In the genomic region with DNA sequence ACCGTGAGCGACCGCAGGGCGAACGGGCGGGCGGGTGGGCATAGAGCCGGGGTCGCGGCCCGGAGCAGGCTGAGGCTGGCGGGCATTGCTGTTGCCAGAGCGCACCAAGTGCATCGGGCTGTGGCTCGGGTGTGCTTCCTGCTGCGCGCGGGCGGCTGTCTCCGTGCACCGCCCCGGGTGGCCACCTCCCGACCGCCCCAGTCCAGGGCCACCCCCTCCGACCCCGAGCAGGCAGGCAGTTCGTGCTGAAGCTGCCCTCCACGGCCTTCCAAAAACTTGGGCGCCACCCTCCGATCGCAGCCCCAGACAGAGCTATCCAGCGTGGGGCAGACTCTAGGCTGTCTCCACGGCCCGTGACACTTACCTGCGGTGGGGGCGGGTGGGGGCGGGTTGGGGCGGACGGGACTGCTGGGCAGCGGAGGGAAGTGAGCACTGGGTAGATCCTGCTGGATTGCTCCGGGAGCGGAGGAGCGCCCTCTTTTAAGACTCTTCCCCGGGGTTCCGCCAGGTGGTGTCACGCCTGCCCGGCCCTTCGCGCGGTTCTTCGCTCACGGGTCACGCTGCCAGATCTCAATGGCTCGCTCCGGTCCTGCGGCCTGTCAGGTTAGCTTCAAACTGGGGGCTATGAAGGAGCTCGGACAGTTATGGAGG, we compare ENCODE assay signal across 8 mouse cellular contexts. TPM values are rescaled to one million over a fixed set of nuclear protein-coding genes. Genes with fewer than 3 reads are reported as not detected.
DNase-seq lines count a peak whose midpoint lies in the region; ATAC-seq lines count a peak whose summit lies in the region.

No protein-coding gene starts in this region.

- H3K4me2 ChIP-seq in forebrain, embryonic 11.5 days (ENCODE audit: low read depth, low read length, severe bottlenecking), result peak overlapping the region; percentile 92
- H3K4me2 ChIP-seq in hindbrain, embryonic 14.5 days (replicated peaks), result peak overlapping the region; percentile 94
- H3K4me2 ChIP-seq in liver, embryonic 11.5 days, result peak overlapping the region; percentile 66
- H3K4me2 ChIP-seq in neural tube, embryonic 12.5 days (replicated peaks), result peak overlapping the region; percentile 91

- no peaks in the 10 kb centered on the region for H3K36me3 ChIP-seq in forebrain, embryonic 11.5 days (ENCODE audit: control insufficient read depth, insufficient read depth, low read length)
- no peaks in the 10 kb centered on the region for H3K36me3 ChIP-seq in hindbrain, embryonic 14.5 days (replicated peaks; ENCODE audit: control insufficient read depth, insufficient read depth)
- H3K36me3 ChIP-seq in liver, embryonic 11.5 days (ENCODE audit: control insufficient read depth, insufficient read depth, low read length), result no peaks in the 10 kb centered on the region
- no peaks in the 10 kb centered on the region for H3K36me3 ChIP-seq in neural tube, embryonic 12.5 days

- peaks cover 14% of the 10 kb centered on the region for H3K4me1 ChIP-seq in forebrain, embryonic 11.5 days (replicated peaks; ENCODE audit: control insufficient read depth, insufficient read depth, low read length)
- peaks cover 13% of the 10 kb centered on the region; the same call in 1 of the 2 replicates for H3K4me1 ChIP-seq in hindbrain, embryonic 14.5 days (replicated peaks; ENCODE audit: control insufficient read depth, insufficient read depth, low read length)
- H3K4me1 ChIP-seq in liver, embryonic 11.5 days (replicated peaks; ENCODE audit: control insufficient read depth, insufficient read depth, low read length), result no peaks in the 10 kb centered on the region
- peaks cover 24% of the 10 kb centered on the region for H3K4me1 ChIP-seq in neural tube, embryonic 12.5 days

- peak; percentile 72 for ATAC-seq in forebrain, embryonic 11.5 days (replicated peaks; ENCODE audit: low FRiP score)
- ATAC-seq in hindbrain, embryonic 14.5 days (ENCODE audit: low FRiP score), result peak; percentile 75
- ATAC-seq in liver, embryonic 11.5 days (replicated peaks; ENCODE audit: low FRiP score), result no peak
- ATAC-seq in neural tube, embryonic 12.5 days (ENCODE audit: low FRiP score, low read depth), result peak; percentile 45
- ATAC-seq in activated CD4-positive, CD25-positive, alpha-beta regulatory T cell, adult 4 months, result no peak

- WGBS in forebrain, embryonic 11.5 days, result under 1% methylated on average over 57 of the region's 57 CpGs
- WGBS in hindbrain, embryonic 14.5 days, result under 1% methylated on average over 44 of the region's 57 CpGs
- 1% methylated on average over 46 of the region's 57 CpGs for WGBS in liver, embryonic 11.5 days
- under 1% methylated on average over 46 of the region's 57 CpGs for WGBS in neural tube, embryonic 12.5 days

- peak overlapping the region; percentile 44 for H3K4me3 ChIP-seq in forebrain, embryonic 11.5 days (ENCODE audit: low read depth, low read length)
- H3K4me3 ChIP-seq in hindbrain, embryonic 14.5 days (replicated peaks; ENCODE audit: low read length), result peak overlapping the region; percentile 50
- peak overlapping the region; percentile 45 for H3K4me3 ChIP-seq in liver, embryonic 11.5 days (ENCODE audit: low read depth, low read length)
- H3K4me3 ChIP-seq in neural tube, embryonic 12.5 days, result peak overlapping the region; percentile 47

- peak overlapping the region; percentile 65 for H3K9ac ChIP-seq in forebrain, embryonic 11.5 days (ENCODE audit: low read length)
- H3K9ac ChIP-seq in hindbrain, embryonic 14.5 days, result peak overlapping the region; percentile 62
- no peak overlapping the region for H3K9ac ChIP-seq in liver, embryonic 11.5 days (ENCODE audit: low read depth, low read length)
- H3K9ac ChIP-seq in neural tube, embryonic 12.5 days, result peak overlapping the region; percentile 64

- peak overlapping the region; percentile 72; the same call in 1 of the 2 replicates for H3K27ac ChIP-seq in forebrain, embryonic 11.5 days (ENCODE audit: low read depth, low read length)
- H3K27ac ChIP-seq in hindbrain, embryonic 14.5 days, result no peak overlapping the region
- no peak overlapping the region for H3K27ac ChIP-seq in liver, embryonic 11.5 days (ENCODE audit: low read depth, low read length)
- peak overlapping the region; percentile 23; the same call in 1 of the 2 replicates for H3K27ac ChIP-seq in neural tube, embryonic 12.5 days

- peaks cover 47% of the 10 kb centered on the region for H3K27me3 ChIP-seq in forebrain, embryonic 11.5 days (ENCODE audit: control insufficient read depth, insufficient read depth, low read length)
- peaks cover 68% of the 10 kb centered on the region for H3K27me3 ChIP-seq in hindbrain, embryonic 14.5 days (ENCODE audit: control insufficient read depth, insufficient read depth, low read length)
- peaks cover 87% of the 10 kb centered on the region for H3K27me3 ChIP-seq in liver, embryonic 11.5 days (replicated peaks; ENCODE audit: control insufficient read depth, insufficient read depth, low read length)
- H3K27me3 ChIP-seq in neural tube, embryonic 12.5 days (replicated peaks), result peaks cover 43% of the 10 kb centered on the region

- no peaks in the 10 kb centered on the region for H3K9me3 ChIP-seq in forebrain, embryonic 11.5 days (ENCODE audit: control insufficient read depth, low read length)
- H3K9me3 ChIP-seq in hindbrain, embryonic 14.5 days (ENCODE audit: control insufficient read depth, low read length), result no peaks in the 10 kb centered on the region
- H3K9me3 ChIP-seq in liver, embryonic 11.5 days (ENCODE audit: control insufficient read depth, low read length), result no peaks in the 10 kb centered on the region
- no peaks in the 10 kb centered on the region for H3K9me3 ChIP-seq in neural tube, embryonic 12.5 days

- DNase-seq in adrenal gland, adult 18-20 months (ENCODE audit: low spot score in 2 of 2), result peak; percentile 33 to 38
- no peak for DNase-seq in adrenal gland, adult 8-10 months
- peak; percentile 39 for DNase-seq in brain, adult 2 months (ENCODE audit: low read depth, low spot score)
- DNase-seq in forebrain, embryonic 11.5 days (ENCODE audit: low spot score), result peak; percentile 84
- no peak for DNase-seq in hindbrain, embryonic 14.5 days (ENCODE audit: low spot score)
- no peak for DNase-seq in liver, embryonic 11.5 days (ENCODE audit: low spot score)

RNA-seq across cellular contexts. Expression of gene Ntn1, which starts 0.5 kb away (rescaled TPM):
- total RNA-seq in adrenal gland, adult 18-20 months (2021), result 10 to 100 TPM; 13.8 to 14.1 TPM
- total RNA-seq in adrenal gland, adult 8-10 months (2022), result 10 to 100 TPM; 14.3 to 20.8 (median 16.2) TPM
- 4.8 and 6.2 TPM in 2 replicates for polyA plus RNA-seq in forebrain, embryonic 11.5 days (2014; fragmentation: Nextera tagmentation; extraction: Ambion mirVana)
- 13.1 and 14.1 TPM in 2 replicates for polyA plus RNA-seq in hindbrain, embryonic 14.5 days (2014; fragmentation: Nextera tagmentation; extraction: Ambion mirVana)
- polyA plus RNA-seq in liver, embryonic 11.5 days (2014; fragmentation: Nextera tagmentation; extraction: Ambion mirVana), result 0.13 and 0.40 TPM in 2 replicates
- polyA plus RNA-seq in neural tube, embryonic 12.5 days (2016; fragmentation: Nextera tagmentation; extraction: Ambion mirVana), result 48.0 and 48.2 TPM in 2 replicates
- polyA plus RNA-seq in activated CD4-positive, CD25-positive, alpha-beta regulatory T cell, adult 4 months (2017; shearing (Covaris generic)), result under 1 TPM; 0.17 to 0.41 TPM

RNA-seq across cellular contexts. Expression of gene Pik3r5, which starts 31.8 kb away (rescaled TPM):
- 1 to 10 TPM; 1.6 to 3.0 TPM for total RNA-seq in adrenal gland, adult 18-20 months (2021)
- total RNA-seq in adrenal gland, adult 8-10 months (2022), result 1 to 10 TPM; 1.7 to 4.6 (median 2.9) TPM
- 0.81 and 1.2 TPM in 2 replicates for polyA plus RNA-seq in forebrain, embryonic 11.5 days (2014; fragmentation: Nextera tagmentation; extraction: Ambion mirVana)
- polyA plus RNA-seq in hindbrain, embryonic 14.5 days (2014; fragmentation: Nextera tagmentation; extraction: Ambion mirVana), result 0.37 and 1.2 TPM in 2 replicates
- polyA plus RNA-seq in liver, embryonic 11.5 days (2014; fragmentation: Nextera tagmentation; extraction: Ambion mirVana), result 0.56 and 0.84 TPM in 2 replicates
- 1.3 TPM in 2 replicates for polyA plus RNA-seq in neural tube, embryonic 12.5 days (2016; fragmentation: Nextera tagmentation; extraction: Ambion mirVana)
- polyA plus RNA-seq in activated CD4-positive, CD25-positive, alpha-beta regulatory T cell, adult 4 months (2017; shearing (Covaris generic)), result 10 to 100 TPM; 17.1 to 20.0 TPM

Comparison
In these comparisons a context has a peak if more than half of its experiments do, and no peak if none do; other contexts are left out.
1. DNase-seq: peak in adrenal gland, adult 18-20 months (2 of 2), brain, adult 2 months (single experiment) and forebrain, embryonic 11.5 days (single experiment); none in adrenal gland, adult 8-10 months (single experiment), hindbrain, embryonic 14.5 days (single experiment) and liver, embryonic 11.5 days (single experiment).
2. ATAC-seq: peak in forebrain, embryonic 11.5 days (single experiment), hindbrain, embryonic 14.5 days (single experiment) and neural tube, embryonic 12.5 days (single experiment); none in liver, embryonic 11.5 days (single experiment) and activated CD4-positive, CD25-positive, alpha-beta regulatory T cell, adult 4 months (single experiment).
3. H3K27ac ChIP-seq: peak in forebrain, embryonic 11.5 days (single experiment) and neural tube, embryonic 12.5 days (single experiment); none in hindbrain, embryonic 14.5 days (single experiment) and liver, embryonic 11.5 days (single experiment).
4. Peak in every context shown above with its lines, with median percentiles within 50 percentile points of each other: H3K4me2 ChIP-seq and H3K4me3 ChIP-seq.